ENCODE assay signal across 8 mouse cellular contexts in genomic region chr5:105620505-105621116, GRCm38 (mm10).
DNase-seq lines count a peak whose midpoint lies in the region; ATAC-seq and TF ChIP-seq lines count a peak whose summit lies in the region.

No protein-coding gene starts in this region.

- no peaks in the 10 kb centered on the region for H3K27me3 ChIP-seq in forebrain, embryonic 15.5 days
- H3K27me3 ChIP-seq in midbrain, postnatal 0 days (ENCODE audit: insufficient read depth, low read length) = no peaks in the 10 kb centered on the region
- no peaks in the 10 kb centered on the region for H3K27me3 ChIP-seq in neural tube, embryonic 15.5 days (replicated peaks)

- no peak overlapping the region for H3K9ac ChIP-seq in forebrain, embryonic 15.5 days (replicated peaks)
- no peak overlapping the region for H3K9ac ChIP-seq in midbrain, postnatal 0 days (replicated peaks; ENCODE audit: low read length, poor library complexity, severe bottlenecking)
- H3K9ac ChIP-seq in neural tube, embryonic 15.5 days (replicated peaks) = no peak overlapping the region

- peak; percentile 74 for DNase-seq in right cerebral cortex, adult 18-20 months
- DNase-seq in right cerebral cortex, postnatal 4 days = no peak
- peak; percentile 53 to 61 for DNase-seq in gastrocnemius, postnatal 36 days
- DNase-seq in kidney, postnatal 10 days = peak; percentile 69
- no peak for DNase-seq in midbrain, postnatal 0 days (ENCODE audit: low spot score)

- H3K4me2 ChIP-seq in forebrain, embryonic 15.5 days (replicated peaks) = no peak overlapping the region
- H3K4me2 ChIP-seq in midbrain, postnatal 0 days (ENCODE audit: low read depth, low read length, poor library complexity, severe bottlenecking) = no peak overlapping the region
- no peak overlapping the region for H3K4me2 ChIP-seq in neural tube, embryonic 15.5 days

- no peaks in the 10 kb centered on the region for H3K4me1 ChIP-seq in forebrain, embryonic 15.5 days
- H3K4me1 ChIP-seq in midbrain, postnatal 0 days (ENCODE audit: insufficient read depth, low read length) = no peaks in the 10 kb centered on the region
- H3K4me1 ChIP-seq in neural tube, embryonic 15.5 days = 0 out of 2 replicates have a peak, but pooled peaks cover 4% of the 10 kb centered on the region

- ATAC-seq in megakaryocyte progenitor cell, adult 5-6 weeks (replicated peaks; ENCODE audit: poor library complexity) = peak; percentile 51
- ATAC-seq in forebrain, embryonic 15.5 days (replicated peaks) = no peak
- ATAC-seq in midbrain, postnatal 0 days (ENCODE audit: low FRiP score) = no peak
- no peak for ATAC-seq in neural tube, embryonic 15.5 days (ENCODE audit: low FRiP score)

- WGBS in forebrain, embryonic 15.5 days = 88% methylated on average over 6 of the region's 6 CpGs
- WGBS in midbrain, postnatal 0 days = 63% methylated on average over 6 of the region's 6 CpGs
- 60% methylated on average over 6 of the region's 6 CpGs for WGBS in neural tube, embryonic 15.5 days

- no peak for TF ChIP-seq CTCF in midbrain, postnatal 0 days (IDR thresholded peaks at IDR 0.05)

- intact Hi-C loops in gastrocnemius, postnatal 36 days (cut with DNase I) = no loop called here

- H3K27ac ChIP-seq in forebrain, embryonic 15.5 days (replicated peaks) = no peak overlapping the region
- no peak overlapping the region for H3K27ac ChIP-seq in midbrain, postnatal 0 days (ENCODE audit: low read depth, low read length)
- H3K27ac ChIP-seq in neural tube, embryonic 15.5 days (replicated peaks) = no peak overlapping the region

- no peak overlapping the region for H3K4me3 ChIP-seq in forebrain, embryonic 15.5 days
- H3K4me3 ChIP-seq in midbrain, postnatal 0 days (ENCODE audit: low read depth, low read length) = no peak overlapping the region
- no peak overlapping the region for H3K4me3 ChIP-seq in neural tube, embryonic 15.5 days (replicated peaks)

- no peaks in the 10 kb centered on the region for H3K36me3 ChIP-seq in forebrain, embryonic 15.5 days
- H3K36me3 ChIP-seq in midbrain, postnatal 0 days (ENCODE audit: insufficient read depth, low read length) = no peaks in the 10 kb centered on the region
- no peaks in the 10 kb centered on the region for H3K36me3 ChIP-seq in neural tube, embryonic 15.5 days

- H3K9me3 ChIP-seq in forebrain, embryonic 15.5 days = no peaks in the 10 kb centered on the region
- H3K9me3 ChIP-seq in midbrain, postnatal 0 days (ENCODE audit: low read length) = no peaks in the 10 kb centered on the region
- H3K9me3 ChIP-seq in neural tube, embryonic 15.5 days (replicated peaks) = no peaks in the 10 kb centered on the region

Comparison
In these comparisons a context has a peak if more than half of its experiments do, and no peak if none do; other contexts are left out.
1. DNase-seq: peak in right cerebral cortex, adult 18-20 months (single experiment), gastrocnemius, postnatal 36 days (2 of 2) and kidney, postnatal 10 days (single experiment); none in right cerebral cortex, postnatal 4 days (single experiment) and midbrain, postnatal 0 days (single experiment).